Mouse (Mus musculus) liver, adult 2 months (tissue): Measurements from ENCODE around the gene Mt2. TPM values are rescaled to one million over a fixed set of nuclear protein-coding genes. Genes with fewer than 3 reads are reported as not detected.

Experiments used
- DNase-seq: peaks from one replicate; pipeline ENCODE4 v3.0.0-alpha.2; 2011; ENCODE audit warnings: low read depth, low spot score; ENCODE audit errors: extremely low read depth
- H3K27ac ChIP-seq: fragments of 200-500 bp; replicated peaks from 2 replicates; pipeline ENCODE4 v1.5.1; 2012; ENCODE audit warnings: low read depth, mild to moderate bottlenecking, control low read depth, inconsistent platforms, low read length; ENCODE audit not compliant: insufficient read depth
- H3K27me3 ChIP-seq: fragments of 200-500 bp; 2 replicates; pipeline ENCODE4 v1.6.1; 2012; ENCODE audit warnings: mild to moderate bottlenecking, moderate library complexity, low read length, inconsistent platforms; ENCODE audit not compliant: control insufficient read depth, insufficient read depth
- H3K36me3 ChIP-seq: fragments of 200-500 bp; 2 replicates; pipeline ENCODE4 v1.6.1; 2012; ENCODE audit warnings: low read length, inconsistent platforms; ENCODE audit not compliant: control insufficient read depth, insufficient read depth
- H3K4me1 ChIP-seq: fragments of 200-500 bp; 2 replicates; pipeline ENCODE4 v1.6.1; 2011; ENCODE audit warnings: low read length; ENCODE audit not compliant: control insufficient read depth, insufficient read depth
- H3K4me3 ChIP-seq: fragments of 200-500 bp; 2 replicates; pipeline ENCODE4 v1.5.1; 2011; ENCODE audit warnings: low read depth, mild to moderate bottlenecking, control low read depth, low read length, moderate library complexity; ENCODE audit not compliant: insufficient read depth
- H3K79me2 ChIP-seq: fragments of 200-500 bp; 2 replicates; pipeline ENCODE4 v1.6.1; 2012; ENCODE audit warnings: inconsistent platforms, mild to moderate bottlenecking, low read length, moderate library complexity; ENCODE audit not compliant: control insufficient read depth, insufficient read depth
- H3K9ac ChIP-seq: fragments of 200-500 bp; 2 replicates; pipeline ENCODE4 v1.6.1; 2012; ENCODE audit warnings: low read depth, mild to moderate bottlenecking, control low read depth, inconsistent platforms, low read length
- CTCF ChIP-seq: fragments of 200-500 bp; IDR thresholded peaks from 2 replicates; pipeline ENCODE4 v1.5.1; 2011; ENCODE audit warnings: low read depth, low read length, control low read depth
- POLR2A ChIP-seq: fragments of 200-500 bp; IDR thresholded peaks from 2 replicates; pipeline ENCODE4 v1.6.1; 2011; ENCODE audit warnings: low read length, control low read depth; ENCODE audit not compliant: insufficient read depth; ENCODE audit errors: extremely low read depth
- WGBS: fragments of 180-500 bp; shearing (Covaris S2); methylation state at CpG from one replicate; pipeline ENCODE4 v1.1.7; 2018; 5-methylcytosine and 5-hydroxymethylcytosine counted together
- polyA plus RNA-seq: library from polyadenylated mRNA; depleted of rRNA; stranded (reverse); fragments of >200 nt; gene quantifications from 2 replicates; pipeline ENCODE4 v1.2.3, GENCODE M21; 2012
- total RNA-seq: library from RNA; depleted of rRNA; stranded (reverse); fragments of >200 nt; gene quantifications from 2 replicates; pipeline ENCODE4 v1.2.3, GENCODE M21; 2014

Mt2 gene
- total and polyA plus RNA-seq, 2 experiments, result 9.4 to 120 TPM

GRCm38 (mm10) chr8:94187290-94188002 lies 15.0 kb downstream of the Mt2 start:
- no peak overlapping the region for H3K4me3 ChIP-seq

GRCm38 (mm10) chr8:94189275-94190031 lies 17.0 kb downstream of the Mt2 start:
- 85% methylated on average over 13 of the region's 13 CpGs for WGBS
- Histone ChIP-seq H3K27ac (no peak overlapping the region), H3K4me1 (peaks cover 6% of the 10 kb centered on the region; the same call in 1 of the 2 replicates), H3K4me3 (no peak overlapping the region), H3K9ac (no peak overlapping the region), H3K27me3 (no peaks in the 10 kb centered on the region), H3K36me3 (no peaks in the 10 kb centered on the region), H3K79me2 (no peaks in the 10 kb centered on the region)
- TF ChIP-seq POLR2A (no peak), CTCF (no peak)
- no peak for DNase-seq

More at GRCm38 (mm10) chr8:94187290-94188002, 15.0 kb downstream of the Mt2 start:
- no peak overlapping the region for H3K9ac ChIP-seq
- no peaks in the 10 kb centered on the region for H3K36me3 ChIP-seq
- peaks cover 9% of the 10 kb centered on the region for H3K4me1 ChIP-seq
- WGBS, result 73% methylated on average over 21 of the region's 21 CpGs
- no peak for DNase-seq
- TF ChIP-seq CTCF (no peak), POLR2A (no peak)
- no peak overlapping the region for H3K27ac ChIP-seq
- H3K27me3 ChIP-seq, result no peaks in the 10 kb centered on the region
- no peaks in the 10 kb centered on the region for H3K79me2 ChIP-seq

- peak; percentile 45 for DNase-seq
- H3K79me2 ChIP-seq, result no peaks in the 10 kb centered on the region
- no peak for TF ChIP-seq CTCF
- TF ChIP-seq POLR2A, result no peak
- peaks cover 5% of the 10 kb centered on the region; the same call in 1 of the 2 replicates for H3K4me1 ChIP-seq
- WGBS, result 31% methylated on average over 21 of the region's 21 CpGs
- H3K36me3 ChIP-seq, result no peaks in the 10 kb centered on the region
- peak overlapping the region; percentile 28; the same call in 1 of the 2 replicates for H3K4me3 ChIP-seq
- no peaks in the 10 kb centered on the region for H3K27me3 ChIP-seq
- peak overlapping the region; percentile 4; the same call in 1 of the 2 replicates for H3K9ac ChIP-seq
- H3K27ac ChIP-seq, result no peak overlapping the region
Observed at GRCm38 (mm10) chr8:94191101-94191691, 18.7 kb downstream of the Mt2 start.

- no peaks in the 10 kb centered on the region for H3K36me3 ChIP-seq
- no peaks in the 10 kb centered on the region for H3K4me1 ChIP-seq
- TF ChIP-seq CTCF, result no peak
- TF ChIP-seq POLR2A, result no peak
- 68% methylated on average over 1 of the region's 1 CpGs for WGBS
- no peaks in the 10 kb centered on the region for H3K79me2 ChIP-seq
- H3K27ac ChIP-seq, result no peak overlapping the region
- H3K9ac ChIP-seq, result no peak overlapping the region
- H3K4me3 ChIP-seq, result no peak overlapping the region
- H3K27me3 ChIP-seq, result no peaks in the 10 kb centered on the region
- no peak for DNase-seq
Observed at GRCm38 (mm10) chr8:94192926-94193325, 20.5 kb downstream of the Mt2 start.

GRCm38 (mm10) chr8:94194591-94195223 lies 22.2 kb downstream of the Mt2 start:
- TF ChIP-seq CTCF (no peak), POLR2A (no peak)
- H3K27me3 ChIP-seq, result no peaks in the 10 kb centered on the region
- H3K4me1 ChIP-seq, result no peaks in the 10 kb centered on the region
- no peak overlapping the region for H3K9ac ChIP-seq
- no peak for DNase-seq
- no peaks in the 10 kb centered on the region for H3K36me3 ChIP-seq
- H3K4me3 ChIP-seq, result no peak overlapping the region
- 44% methylated on average over 7 of the region's 7 CpGs for WGBS
- no peaks in the 10 kb centered on the region for H3K79me2 ChIP-seq
- no peak overlapping the region for H3K27ac ChIP-seq
